Mouse (Mus musculus) heart, postnatal 0 days (tissue): ENCODE data around the gene Ccnt1.

ENCODE experiments used
- CTCF ChIP-seq: IDR thresholded peaks from 2 replicates; pipeline ENCODE4 v1.5.1; 2016; ENCODE audit warnings: antibody characterized with exemption, control low read depth, low read depth
- EP300 ChIP-seq: IDR thresholded peaks from 2 replicates; pipeline ENCODE4 v1.6.1; 2016; ENCODE audit warnings: antibody characterized with exemption, low read depth

- TF ChIP-seq CTCF (no peak), EP300 (no peak)
These were observed 44.2 kb upstream of the Ccnt1 start for GRCm38 (mm10) chr15:98614971-98615370.
